Mouse (Mus musculus) left cerebral cortex, postnatal 4 days (tissue): Measurements from ENCODE around the gene Vmn2r34. TPM values are rescaled to one million over a fixed set of nuclear protein-coding genes. Genes with fewer than 3 reads are reported as not detected.
"Not testable (repeated sequence)": the region's sequence is repeated elsewhere in the genome, so short reads cannot be mapped to it uniquely, and the experiment has no call there.

Experiments used
- DNase-seq: peaks from one replicate; pipeline ENCODE4 v3.0.0-alpha.2; 2022
- intact Hi-C: fragments of 180-260 bp; cut with DNase I; formaldehyde crosslinking; loops from one replicate; pipeline ENCODE4 v1.15.1; 2025
- total RNA-seq, 2 experiments: library from RNA; stranded (reverse); gene quantifications; 2 replicates each; pipeline ENCODE4 v1.2.3; 2021

Gene Vmn2r34
- total RNA-seq, result not detected

- DNase-seq, intact Hi-C loops: not testable (repeated sequence)
These were observed at the start of gene Vmn2r34 for GRCm38 (mm10) chr7:7689413-7689812. Vmn2r34 (minus strand) TSS chr7:7689513.

- intact Hi-C loops, DNase-seq: not testable (repeated sequence)
These were observed 15.3 kb downstream of the Vmn2r34 start for GRCm38 (mm10) chr7:7674032-7674431.

Other genes with a start within 250 kb of the Vmn2r34 start
- gene Vmn2r32, start 209.5 kb downstream of the Vmn2r34 start, total RNA-seq, result not detected
- not detected for gene Vmn2r33, start 122.7 kb downstream of the Vmn2r34 start, total RNA-seq
- gene Vmn2r35, start 130.4 kb upstream of the Vmn2r34 start, total RNA-seq, result not detected
- gene Vmn2r36, start 213.0 kb upstream of the Vmn2r34 start, total RNA-seq, result not detected